Mouse (Mus musculus): ENCODE results near the gene Ints5. TPM values are rescaled to one million over a fixed set of nuclear protein-coding genes. Genes with fewer than 3 reads are reported as not detected.
"Not testable (repeated sequence)": the region's sequence is repeated elsewhere in the genome, so short reads cannot be mapped to it uniquely, and the experiment has no call there.

Ints5 gene
- polyA plus RNA-seq, 1 experiment: 17.7 TPM

- H3K27me3 ChIP-seq (ENCODE audit: control insufficient read depth, insufficient read depth, low read length): no peaks in the 10 kb centered on the region
- no peak for DNase-seq
- no peak overlapping the region for H3K4me3 ChIP-seq (replicated peaks; ENCODE audit: insufficient read depth, low read depth, low read length)
- no peak for TF ChIP-seq CTCF (IDR thresholded peaks at IDR 0.05; ENCODE audit: borderline replicate concordance, insufficient read depth, low read depth, low read length)
- peaks cover 4% of the 10 kb centered on the region; the same call in 1 of the 2 replicates for H3K4me1 ChIP-seq (ENCODE audit: control insufficient read depth, insufficient read depth, low read length)
- H3K27ac ChIP-seq (ENCODE audit: insufficient read depth, low read length): no peak overlapping the region
- 60% methylated on average over 9 of the region's 9 CpGs for WGBS
These were observed 2.7 kb downstream of the Ints5 start for GRCm38 (mm10) chr19:8895397-8895960.

GRCm38 (mm10) chr19:8896231-8896630, 3.4 kb downstream of the Ints5 start:
- not testable (repeated sequence) for H3K4me3 ChIP-seq (replicated peaks; ENCODE audit: insufficient read depth, low read depth, low read length); H3K27me3 ChIP-seq (ENCODE audit: control insufficient read depth, insufficient read depth, low read length); H3K4me1 ChIP-seq (ENCODE audit: control insufficient read depth, insufficient read depth, low read length); DNase-seq; H3K27ac ChIP-seq (ENCODE audit: insufficient read depth, low read length)
- WGBS: 74% methylated on average over 5 of the region's 5 CpGs

- DNase-seq: peak; percentile 45 to 55
- not testable (repeated sequence) for H3K27me3 ChIP-seq (ENCODE audit: control insufficient read depth, insufficient read depth, low read length); H3K27ac ChIP-seq (ENCODE audit: insufficient read depth, low read length); H3K4me1 ChIP-seq (ENCODE audit: control insufficient read depth, insufficient read depth, low read length)
- H3K4me3 ChIP-seq (replicated peaks; ENCODE audit: insufficient read depth, low read depth, low read length): peak overlapping the region; percentile 97
- WGBS: 8% methylated on average over 21 of the region's 21 CpGs
These were observed 4.5 kb downstream of the Ints5 start for GRCm38 (mm10) chr19:8897211-8897864.

- WGBS: under 1% methylated on average over 53 of the region's 53 CpGs
- peaks cover 4% of the 10 kb centered on the region; the same call in 1 of the 2 replicates for H3K4me1 ChIP-seq (ENCODE audit: control insufficient read depth, insufficient read depth, low read length)
- peak; percentile 94 to 97 for DNase-seq
These were observed 5.2 kb downstream of the Ints5 start, which contains the start of gene Ganab for GRCm38 (mm10) chr19:8897865-8898495. Ganab (plus strand) TSS chr19:8898071.

GRCm38 (mm10) chr19:8898576-8898975, 5.8 kb downstream of the Ints5 start:
- WGBS: 7% methylated on average over 13 of the region's 13 CpGs
- Histone ChIP-seq H3K27me3 (ENCODE audit: control insufficient read depth, insufficient read depth, low read length) (no peaks in the 10 kb centered on the region), H3K4me1 (ENCODE audit: control insufficient read depth, insufficient read depth, low read length) (peaks cover 4% of the 10 kb centered on the region; the same call in 1 of the 2 replicates), H3K4me3 (replicated peaks; ENCODE audit: insufficient read depth, low read depth, low read length) (peak overlapping the region; percentile 97), H3K27ac (ENCODE audit: insufficient read depth, low read length) (peak overlapping the region; percentile 93)
- TF ChIP-seq POLR2A (IDR thresholded peaks at IDR 0.05; ENCODE audit: borderline replicate concordance, insufficient read depth, low read length) (no peak), CTCF (IDR thresholded peaks at IDR 0.05; ENCODE audit: borderline replicate concordance, insufficient read depth, low read depth, low read length) (no peak)
- no peak for DNase-seq

More at GRCm38 (mm10) chr19:8897865-8898495, 5.2 kb downstream of the Ints5 start, which contains the start of gene Ganab:
- Histone ChIP-seq H3K27ac (ENCODE audit: insufficient read depth, low read length) (peak within 1 kb of the TSS; percentile 93), H3K4me3 (replicated peaks; ENCODE audit: insufficient read depth, low read depth, low read length) (peak within 1 kb of the TSS; percentile 97), H3K27me3 (ENCODE audit: control insufficient read depth, insufficient read depth, low read length) (no peaks in the 10 kb centered on the region)
- TF ChIP-seq POLR2A (IDR thresholded peaks at IDR 0.05; ENCODE audit: borderline replicate concordance, insufficient read depth, low read length) (peak; percentile 79), CTCF (IDR thresholded peaks at IDR 0.05; ENCODE audit: borderline replicate concordance, insufficient read depth, low read depth, low read length) (peak; percentile 13; the same call in 1 of the 2 replicates)

- no peak for DNase-seq
- H3K4me1 ChIP-seq (ENCODE audit: control insufficient read depth, insufficient read depth, low read length): peaks cover 4% of the 10 kb centered on the region; the same call in 1 of the 2 replicates
- WGBS: 41% methylated on average over 3 of the region's 3 CpGs
- H3K4me3 ChIP-seq (replicated peaks; ENCODE audit: insufficient read depth, low read depth, low read length): no peak overlapping the region
- no peaks in the 10 kb centered on the region for H3K27me3 ChIP-seq (ENCODE audit: control insufficient read depth, insufficient read depth, low read length)
- no peak overlapping the region for H3K27ac ChIP-seq (ENCODE audit: insufficient read depth, low read length)
- TF ChIP-seq CTCF (IDR thresholded peaks at IDR 0.05; ENCODE audit: borderline replicate concordance, insufficient read depth, low read depth, low read length): no peak
- no peak for TF ChIP-seq POLR2A (IDR thresholded peaks at IDR 0.05; ENCODE audit: borderline replicate concordance, insufficient read depth, low read length)
These were observed 6.3 kb downstream of the Ints5 start for GRCm38 (mm10) chr19:8899079-8899478.

- DNase-seq: no peak
These were observed 10.6 kb downstream of the Ints5 start for GRCm38 (mm10) chr19:8903412-8903811.

GRCm38 (mm10) chr19:8908531-8908930, 15.7 kb downstream of the Ints5 start:
- WGBS: 92% methylated on average over 6 of the region's 6 CpGs

More at GRCm38 (mm10) chr19:8903412-8903811, 10.6 kb downstream of the Ints5 start:
- H3K27ac ChIP-seq (ENCODE audit: insufficient read depth, low read length): no peak overlapping the region
- no peak overlapping the region for H3K4me3 ChIP-seq (replicated peaks; ENCODE audit: insufficient read depth, low read depth, low read length)
- WGBS: 95% methylated on average over 5 of the region's 5 CpGs
- H3K27me3 ChIP-seq (ENCODE audit: control insufficient read depth, insufficient read depth, low read length): no peaks in the 10 kb centered on the region
- H3K4me1 ChIP-seq (ENCODE audit: control insufficient read depth, insufficient read depth, low read length): no peaks in the 10 kb centered on the region
- no peak for TF ChIP-seq POLR2A (IDR thresholded peaks at IDR 0.05; ENCODE audit: borderline replicate concordance, insufficient read depth, low read length)
- no peak for TF ChIP-seq CTCF (IDR thresholded peaks at IDR 0.05; ENCODE audit: borderline replicate concordance, insufficient read depth, low read depth, low read length)

More at GRCm38 (mm10) chr19:8908531-8908930, 15.7 kb downstream of the Ints5 start:
- no peaks in the 10 kb centered on the region for H3K4me1 ChIP-seq (ENCODE audit: control insufficient read depth, insufficient read depth, low read length)
- no peak for DNase-seq
- H3K27ac ChIP-seq (ENCODE audit: insufficient read depth, low read length): no peak overlapping the region
- TF ChIP-seq CTCF (IDR thresholded peaks at IDR 0.05; ENCODE audit: borderline replicate concordance, insufficient read depth, low read depth, low read length) (no peak), POLR2A (IDR thresholded peaks at IDR 0.05; ENCODE audit: borderline replicate concordance, insufficient read depth, low read length) (no peak)
- no peak overlapping the region for H3K4me3 ChIP-seq (replicated peaks; ENCODE audit: insufficient read depth, low read depth, low read length)
- H3K27me3 ChIP-seq (ENCODE audit: control insufficient read depth, insufficient read depth, low read length): no peaks in the 10 kb centered on the region

Data from cerebellum, adult 2 months (tissue).